Mouse (Mus musculus) CD4-positive, CD25-positive, alpha-beta regulatory T cell, adult 4 months (primary cell): ENCODE results near the gene Ets2. TPM values are rescaled to one million over a fixed set of nuclear protein-coding genes. Genes with fewer than 3 reads are reported as not detected.

Experiments
- ATAC-seq: one replicate; pipeline ENCODE4 v1.8.0; 2017
- polyA plus RNA-seq, 2 experiments: library from polyadenylated mRNA; unstranded; fragments of 100-300 nt; shearing (Covaris generic); gene quantifications; one replicate each; pipeline ENCODE4 v1.2.1; 2017

Gene Ets2
- polyA plus RNA-seq, 2 experiments from 2014 or later: 4.2 to 4.3 TPM

DNA sequence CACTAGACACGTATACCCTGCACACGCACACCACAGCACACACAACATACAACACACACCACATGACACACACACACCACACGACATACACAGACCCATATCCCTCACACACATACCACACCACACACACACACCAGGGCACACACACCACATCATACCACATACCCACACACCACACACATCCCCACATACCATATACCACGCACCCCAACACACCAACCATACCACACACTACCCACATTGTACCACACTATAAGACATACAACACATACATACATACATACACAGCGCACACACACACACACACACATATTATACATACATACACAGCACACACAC, 68.1 kb downstream of the Ets2 start:
- no peak for ATAC-seq

DNA sequence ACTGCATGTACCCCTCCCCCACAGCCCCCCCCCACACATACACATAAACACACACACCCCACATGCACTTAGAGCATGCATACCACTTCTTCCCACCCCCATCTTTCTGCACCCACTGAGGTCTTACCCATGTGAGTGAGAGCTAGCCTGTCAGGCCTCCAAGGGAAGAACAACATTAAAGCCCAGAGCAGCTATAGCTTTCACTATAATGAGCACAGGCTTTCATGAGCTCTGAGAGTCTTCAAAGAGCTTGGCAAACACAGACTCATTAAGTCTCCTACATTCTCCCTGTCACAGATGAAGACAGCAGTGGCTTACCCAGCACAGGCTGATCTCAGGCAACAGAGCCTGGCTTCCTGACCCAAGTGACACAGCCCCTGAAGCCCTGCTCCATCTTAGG, 68.5 kb downstream of the Ets2 start:
- peak; percentile 28 for ATAC-seq

Other genes starting within 250 kb of the Ets2 start
- gene Erg, start 115.5 kb upstream of the Ets2 start, polyA plus RNA-seq: not detected